Mouse (Mus musculus): Measurements from ENCODE around the gene Gm43738.
A peak's percentile ranks its signal among the peaks of the same experiment; 100 is the strongest.
"Not testable (repeated sequence)": the region's sequence is repeated elsewhere in the genome, so short reads cannot be mapped to it uniquely, and the experiment has no call there.

Gm43738 gene

GRCm38 (mm10) chr3:89101812-89102494 lies 1.1 kb upstream of the Gm43738 start, which contains the start of gene Fdps:
Fdps (minus strand) TSS chr3:89101959.
- DNase-seq (ENCODE audit: low spot score in 2 of 2), result peak; percentile 98 to 99

- no peak for DNase-seq (ENCODE audit: low spot score in 2 of 2)
These were observed 536 bp upstream of the Gm43738 start for GRCm38 (mm10) chr3:89101459-89101811.

GRCm38 (mm10) chr3:89094021-89094420 lies 6.9 kb downstream of the Gm43738 start:
- no peak for DNase-seq (ENCODE audit: low spot score in 2 of 2)

GRCm38 (mm10) chr3:89093175-89093574 lies 7.7 kb downstream of the Gm43738 start, which contains the start of gene Rusc1:
Rusc1 (minus strand) TSS chr3:89093311.
- peak; percentile 91 to 95 for DNase-seq (ENCODE audit: low spot score in 2 of 2)

GRCm38 (mm10) chr3:89092509-89093090 lies 8.3 kb downstream of the Gm43738 start:
- DNase-seq (ENCODE audit: low spot score in 2 of 2), result no peak

- no peak for DNase-seq (ENCODE audit: low spot score in 2 of 2)
These were observed 8.9 kb downstream of the Gm43738 start for GRCm38 (mm10) chr3:89091811-89092508.

- peak; percentile 69 to 71 for DNase-seq (ENCODE audit: low spot score in 2 of 2)
These were observed 9.9 kb downstream of the Gm43738 start for GRCm38 (mm10) chr3:89090694-89091655.

- peak; percentile 85 to 91 for DNase-seq (ENCODE audit: low spot score in 2 of 2)
These were observed 10.9 kb downstream of the Gm43738 start for GRCm38 (mm10) chr3:89089882-89090591.

- no peak for DNase-seq (ENCODE audit: low spot score in 2 of 2)
These were observed 11.9 kb downstream of the Gm43738 start for GRCm38 (mm10) chr3:89088974-89089373.

- DNase-seq (ENCODE audit: low spot score in 2 of 2), result peak; percentile 56 to 59
These were observed 13.4 kb downstream of the Gm43738 start for GRCm38 (mm10) chr3:89087338-89088110.

GRCm38 (mm10) chr3:89084654-89085190 lies 16.2 kb downstream of the Gm43738 start:
- no peak for DNase-seq (ENCODE audit: low spot score in 2 of 2)

- DNase-seq (ENCODE audit: low spot score in 2 of 2), result peak in 1 of 2 experiments; percentile 41
These were observed 16.8 kb downstream of the Gm43738 start for GRCm38 (mm10) chr3:89084133-89084532.

GRCm38 (mm10) chr3:89082287-89082686 lies 18.6 kb downstream of the Gm43738 start:
- not testable (repeated sequence) for DNase-seq (ENCODE audit: low spot score in 2 of 2)

GRCm38 (mm10) chr3:89077383-89077782 lies 23.5 kb downstream of the Gm43738 start:
- no peak for DNase-seq (ENCODE audit: low spot score in 2 of 2)

- peak in 1 of 2 experiments; percentile 27 for DNase-seq (ENCODE audit: low spot score in 2 of 2)
These were observed 33.6 kb downstream of the Gm43738 start for GRCm38 (mm10) chr3:89067265-89067664.

GRCm38 (mm10) chr3:89061696-89062095 lies 39.2 kb downstream of the Gm43738 start:
- DNase-seq (ENCODE audit: low spot score in 2 of 2), result no peak

- peak in 1 of 2 experiments; percentile 27 for DNase-seq (ENCODE audit: low spot score in 2 of 2)
These were observed 42.1 kb downstream of the Gm43738 start for GRCm38 (mm10) chr3:89058783-89059182.

- DNase-seq (ENCODE audit: low spot score in 2 of 2), result peak in 1 of 2 experiments; percentile 19
These were observed 42.5 kb downstream of the Gm43738 start for GRCm38 (mm10) chr3:89058361-89058760.

GRCm38 (mm10) chr3:89043359-89043758 lies 57.5 kb downstream of the Gm43738 start:
- no peak for DNase-seq (ENCODE audit: low spot score in 2 of 2)
